In the genomic region with DNA sequence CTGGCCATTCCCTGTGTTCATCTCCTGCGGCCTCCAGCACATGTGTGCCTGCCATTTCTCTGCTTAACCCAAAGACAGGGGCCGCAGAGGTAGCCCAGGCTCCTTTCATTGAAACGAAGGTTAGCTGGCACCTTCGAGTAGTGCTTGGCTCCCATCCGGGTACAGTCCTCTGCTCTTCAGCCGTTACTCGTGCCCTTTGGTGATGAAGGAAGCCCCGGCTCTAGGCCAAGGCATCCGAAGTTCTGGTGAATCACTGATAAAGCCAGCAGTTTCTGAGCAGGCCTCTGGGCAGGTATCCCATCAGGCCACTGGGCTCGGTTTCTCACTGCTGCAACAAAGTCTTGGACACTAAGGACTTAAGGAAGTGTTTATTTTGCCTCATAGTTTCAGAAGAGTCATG, we compare ENCODE assay signal across 15 mouse cellular contexts. TPM values are rescaled to one million over a fixed set of nuclear protein-coding genes. Genes with fewer than 3 reads are reported as not detected.
DNase-seq lines count a peak whose midpoint lies in the region; ATAC-seq lines count a peak whose summit lies in the region.
"Had no signal": no experiment of that assay in that cellular context is flagged by ENCODE, and none has a peak within 500 bp of the region (broad histone marks: within the 10 kb centered on the region; RNA-seq: fewer than 3 reads in every experiment).

No protein-coding gene starts in this region.

- no peak for ATAC-seq in neural tube, embryonic 13.5 days (ENCODE audit: low read depth)
- ATAC-seq: midbrain, embryonic 16.5 days had no signal

- H3K4me3 ChIP-seq in neural tube, embryonic 13.5 days: no peak overlapping the region
- H3K4me3 ChIP-seq: heart, adult 2 months; left cerebral cortex, adult 2 months; stomach, embryonic 15.5 days had no signal

- H3K4me1 ChIP-seq in neural tube, embryonic 13.5 days (replicated peaks): peaks cover 56% of the 10 kb centered on the region

- no peaks in the 10 kb centered on the region for H3K9me3 ChIP-seq in neural tube, embryonic 13.5 days
- H3K9me3 ChIP-seq: stomach, embryonic 15.5 days had no signal

- peak; percentile 46 for DNase-seq in heart, postnatal 4 days
- DNase-seq in heart, adult 8-10 months (ENCODE audit: low spot score): no peak
- DNase-seq in neural tube, embryonic 10.5 days (ENCODE audit: extremely low spot score, low spot score): no peak
- DNase-seq in kidney, postnatal 25 days: peak; percentile 48 to 69
- no peak for DNase-seq in right cerebral cortex, postnatal 14 days
- DNase-seq in embryo, embryonic 11 days: no peak
- DNase-seq: cerebellum, adult 2 months; lung, postnatal 14 days; right cerebral cortex, adult 18-20 months; thymus, postnatal 25 days had no signal

- H3K27me3 ChIP-seq in neural tube, embryonic 13.5 days: no peaks in the 10 kb centered on the region
- H3K27me3 ChIP-seq: stomach, embryonic 15.5 days had no signal

- no peak overlapping the region for H3K4me2 ChIP-seq in neural tube, embryonic 13.5 days
- H3K4me2 ChIP-seq: stomach, embryonic 15.5 days had no signal

- 87% methylated on average over 10 of the region's 10 CpGs for WGBS in neural tube, embryonic 13.5 days

- H3K9ac ChIP-seq in neural tube, embryonic 13.5 days: no peak overlapping the region
- H3K9ac ChIP-seq: stomach, embryonic 15.5 days had no signal

- peak overlapping the region; percentile 56; the same call in 1 of the 2 replicates for H3K27ac ChIP-seq in neural tube, embryonic 13.5 days (replicated peaks)
- H3K27ac ChIP-seq: heart, adult 2 months; left cerebral cortex, adult 2 months had no signal

- H3K36me3 ChIP-seq in neural tube, embryonic 13.5 days: 0 out of 2 replicates have a peak, but pooled peaks cover 3% of the 10 kb centered on the region
- H3K36me3 ChIP-seq: stomach, embryonic 15.5 days had no signal

RNA-seq across cellular contexts. Expression of a gene that starts 34.9 kb away (rescaled TPM):
- total RNA-seq in heart, postnatal 4 days (2021): 10 to 100 TPM in 1 of 2 experiments, 1 to 10 TPM in 1; 8.9 to 10.1 TPM
- total RNA-seq in heart, adult 8-10 months (2022): 1 to 10 TPM; 4.9 to 8.2 (median 6.7) TPM
- 126 and 142 TPM in 2 replicates for polyA plus RNA-seq in neural tube, embryonic 13.5 days (2015; fragmentation: Nextera tagmentation; extraction: Ambion mirVana)

Comparison
In these comparisons a context has a peak if more than half of its experiments do, and no peak if none do; other contexts are left out.
1. DNase-seq: peak in heart, postnatal 4 days (single experiment) and kidney, postnatal 25 days (2 of 2); none in heart, adult 8-10 months (single experiment), neural tube, embryonic 10.5 days (single experiment), right cerebral cortex, postnatal 14 days (single experiment) and embryo, embryonic 11 days (single experiment).